8 mouse cellular contexts compared by ENCODE assay signal in the genomic region with DNA sequence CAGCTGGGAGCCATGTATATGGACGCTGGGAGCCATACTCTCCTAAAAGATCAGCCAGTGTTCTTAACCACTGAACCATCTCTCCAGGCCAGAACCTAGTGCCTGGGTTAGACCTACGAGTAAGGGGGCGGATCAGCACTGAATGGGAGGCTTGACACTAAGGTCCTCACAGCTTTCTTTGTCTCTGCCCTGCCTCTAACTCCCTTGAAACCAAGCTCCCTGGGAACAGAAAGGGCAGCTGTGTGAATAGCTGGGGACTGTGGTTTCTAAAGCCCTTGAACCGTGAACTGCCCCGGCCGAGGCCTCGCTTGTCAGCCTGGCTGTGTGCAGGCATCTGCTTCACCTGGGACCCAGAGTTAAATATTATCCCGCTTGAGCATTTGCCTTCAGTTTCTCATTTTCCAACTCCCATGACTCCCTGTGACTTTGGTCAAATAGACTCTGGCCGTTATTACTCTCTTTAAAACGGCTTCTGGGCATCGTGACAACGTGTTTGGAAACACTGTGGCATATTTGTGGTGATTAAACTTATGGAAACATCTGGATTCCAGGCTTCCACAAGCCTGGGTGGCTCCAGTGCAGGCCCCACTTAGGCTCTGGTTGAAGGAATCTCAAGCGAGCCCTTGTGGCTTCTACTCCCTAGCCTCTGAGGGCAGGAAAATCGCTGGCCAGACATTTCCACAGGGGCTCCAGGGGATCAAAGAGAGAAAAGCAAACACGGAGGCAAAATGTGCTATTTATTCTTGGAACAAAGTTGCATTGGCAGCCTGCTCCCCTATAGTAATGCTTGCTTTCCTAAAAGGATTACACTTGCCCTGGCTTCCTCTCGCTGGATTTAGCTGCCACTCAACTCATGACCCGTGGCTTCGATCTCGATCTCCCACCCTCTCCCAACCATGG. TPM values are rescaled to one million over a fixed set of nuclear protein-coding genes. Genes with fewer than 3 reads are reported as not detected.
A peak's percentile ranks its signal among the peaks of the same experiment; 100 is the strongest.
DNase-seq lines count a peak whose midpoint lies in the region; ATAC-seq lines count a peak whose summit lies in the region.

No protein-coding gene starts in this region.

- H3K27ac ChIP-seq in heart, embryonic 15.5 days = 0 out of 2 replicates have a peak overlapping the region, but pooled peaks have one; percentile 26
- H3K27ac ChIP-seq in embryonic facial prominence, embryonic 13.5 days = peak overlapping the region; percentile 84

- no peaks in the 10 kb centered on the region for H3K27me3 ChIP-seq in heart, embryonic 15.5 days
- H3K27me3 ChIP-seq in embryonic facial prominence, embryonic 13.5 days = no peaks in the 10 kb centered on the region

- no peak for ATAC-seq in heart, embryonic 15.5 days (replicated peaks; ENCODE audit: insufficient number of reproducible peaks, insufficient read depth, low FRiP score, low read depth)
- peak; percentile 81 for ATAC-seq in embryonic facial prominence, embryonic 13.5 days (ENCODE audit: insufficient number of reproducible peaks, insufficient read depth, low FRiP score, low TSS enrichment, low read depth)

- no peak overlapping the region for H3K9ac ChIP-seq in heart, embryonic 15.5 days
- no peak overlapping the region for H3K9ac ChIP-seq in embryonic facial prominence, embryonic 13.5 days

- 64% methylated on average over 19 of the region's 19 CpGs for WGBS in heart, embryonic 15.5 days
- WGBS in embryonic facial prominence, embryonic 13.5 days = 20% methylated on average over 19 of the region's 19 CpGs

- no peaks in the 10 kb centered on the region for H3K36me3 ChIP-seq in heart, embryonic 15.5 days
- H3K36me3 ChIP-seq in embryonic facial prominence, embryonic 13.5 days = no peaks in the 10 kb centered on the region

- no peak overlapping the region for H3K4me2 ChIP-seq in heart, embryonic 15.5 days
- 0 out of 2 replicates have a peak overlapping the region, but pooled peaks have one; percentile 0 for H3K4me2 ChIP-seq in embryonic facial prominence, embryonic 13.5 days

- H3K4me3 ChIP-seq in heart, embryonic 15.5 days = no peak overlapping the region
- no peak overlapping the region; the same call in 1 of the 2 replicates for H3K4me3 ChIP-seq in embryonic facial prominence, embryonic 13.5 days

- no peak for DNase-seq in heart, adult 8-10 months (ENCODE audit: low spot score)
- DNase-seq in kidney, postnatal 25 days = peak; percentile 84 to 96
- DNase-seq in lung, postnatal 14 days = peak; percentile 52
- DNase-seq in spleen, postnatal 10 days (ENCODE audit: low spot score in 2 of 2) = no peak
- no peak for DNase-seq in spleen, adult 18-20 months
- DNase-seq in layer of hippocampus, postnatal 36 days = no peak

- no peaks in the 10 kb centered on the region for H3K9me3 ChIP-seq in heart, embryonic 15.5 days (replicated peaks)
- H3K9me3 ChIP-seq in embryonic facial prominence, embryonic 13.5 days = no peaks in the 10 kb centered on the region

- H3K4me1 ChIP-seq in heart, embryonic 15.5 days (replicated peaks) = 0 out of 2 replicates have a peak, but pooled peaks cover 3% of the 10 kb centered on the region
- H3K4me1 ChIP-seq in embryonic facial prominence, embryonic 13.5 days = peaks cover 22% of the 10 kb centered on the region

RNA-seq across cellular contexts. Expression of a gene that starts 11.0 kb away (rescaled TPM):
- 5.2 and 8.1 TPM in 2 replicates for polyA plus RNA-seq in heart, embryonic 15.5 days (2015; fragmentation: Nextera tagmentation; extraction: Ambion mirVana)
- total RNA-seq in heart, adult 8-10 months (2022) = 1 to 10 TPM; 1.5 to 2.2 (median 1.6) TPM
- polyA plus RNA-seq in embryonic facial prominence, embryonic 13.5 days (2015; fragmentation: Nextera tagmentation; extraction: Ambion mirVana) = 19.3 and 22.1 TPM in 2 replicates
- 10 to 100 TPM; 13.9 to 16.8 TPM for total RNA-seq in layer of hippocampus, postnatal 36 days (2021)

Comparison
In these comparisons a context has a peak if more than half of its experiments do, and no peak if none do; other contexts are left out.
1. DNase-seq: peak in kidney, postnatal 25 days (2 of 2) and lung, postnatal 14 days (single experiment); none in heart, adult 8-10 months (single experiment), spleen, postnatal 10 days (0 of 2), spleen, adult 18-20 months (0 of 2) and layer of hippocampus, postnatal 36 days (0 of 2).
2. RNA of a gene that starts 11.0 kb away (total RNA-seq): 13.9 to 16.8 TPM in layer of hippocampus, postnatal 36 days; 1.5 to 2.2 TPM in heart, adult 8-10 months; every median in the first group is over 4 times any median in the second.